Mouse (Mus musculus) C2C12 (cell line): Measurements from ENCODE around the gene Thnsl2.

Source experiments
- CEBPB ChIP-seq: IDR thresholded peaks from one replicate; pipeline ENCODE4 v1.6.1; 2011; ENCODE audit warnings: low read depth, mild to moderate bottlenecking, control low read depth, moderate library complexity
- CTCF ChIP-seq: IDR thresholded peaks from one replicate; pipeline ENCODE4 v1.5.1; 2011; ENCODE audit not compliant: control insufficient read depth, insufficient read depth, insufficient read length
- FOSL1 ChIP-seq: IDR thresholded peaks from one replicate; pipeline ENCODE4 v1.8.0; 2011; ENCODE audit warnings: mild to moderate bottlenecking, low read length; ENCODE audit not compliant: poor library complexity, insufficient read depth, severe bottlenecking
- MAX ChIP-seq: IDR thresholded peaks from one replicate; pipeline ENCODE4 v1.6.1; 2011; ENCODE audit warnings: mild to moderate bottlenecking, control low read depth
- MYOD1 ChIP-seq: IDR thresholded peaks from one replicate; pipeline ENCODE4 v1.6.1; 2011; ENCODE audit warnings: low read depth; ENCODE audit not compliant: control insufficient read depth, insufficient read length
- MYOG ChIP-seq: IDR thresholded peaks from one replicate; pipeline ENCODE4 v1.6.1; 2011; ENCODE audit not compliant: control insufficient read depth, insufficient read length; ENCODE audit errors: extremely low read depth
- USF1 ChIP-seq: IDR thresholded peaks from one replicate; pipeline ENCODE4 v1.6.1; 2011; ENCODE audit warnings: low read depth, mild to moderate bottlenecking, control low read depth, moderate library complexity

- TF ChIP-seq CTCF (no peak), USF1 (no peak), FOSL1 (no peak), MYOD1 (no peak), CEBPB (no peak), MAX (no peak), MYOG (no peak)
Measured at GRCm38 (mm10) chr6:71190501-71190900, 46.3 kb upstream of the Thnsl2 start.
